Mouse (Mus musculus) MEL (cell line): Measurements from ENCODE around the gene Baiap3. TPM values are rescaled to one million over a fixed set of nuclear protein-coding genes. Genes with fewer than 3 reads are reported as not detected.
A peak's percentile ranks its signal among the peaks of the same experiment; 100 is the strongest.

Source experiments
- DNase-seq: peaks from one replicate; pipeline ENCODE4 v3.0.0; 2011; ENCODE audit warnings: low read depth, low spot score
- H3K27ac ChIP-seq: 2 replicates; pipeline ENCODE4 v1.5.1; 2012; ENCODE audit warnings: low read depth, mild to moderate bottlenecking, control low read depth, low read length, moderate library complexity; ENCODE audit not compliant: control insufficient read depth
- H3K27me3 ChIP-seq, 2 experiments: fragments of 150-350 bp in 1 of 2; sonication (generic) in 1 of 2; 2 replicates each; pipeline ENCODE4 v1.6.1; 2012; ENCODE audit warnings: low read length in 2 of 2, mild to moderate bottlenecking in 2 of 2, improper control_type of control experiment in 1 of 2, moderate library complexity in 1 of 2; ENCODE audit not compliant: insufficient read depth in 2 of 2, control insufficient read depth in 1 of 2
- H3K36me3 ChIP-seq, 2 experiments: 2 replicates each; pipeline ENCODE4 v1.6.1; 2012 to 2014; ENCODE audit warnings: low read length in 2 of 2, improper control_type of control experiment in 1 of 2, inconsistent platforms in 1 of 2, mild to moderate bottlenecking in 1 of 2; ENCODE audit not compliant: insufficient read depth in 2 of 2, control insufficient read depth in 1 of 2
- H3K4me1 ChIP-seq, 2 experiments: fragments of 150-350 bp in 1 of 2; sonication (generic) in 1 of 2; 2 replicates each; pipeline ENCODE4 v1.6.1; 2012; ENCODE audit warnings: low read length in 2 of 2, improper control_type of control experiment in 1 of 2, mild to moderate bottlenecking in 1 of 2; ENCODE audit not compliant: insufficient read depth in 2 of 2, control insufficient read depth in 1 of 2
- H3K4me3 ChIP-seq, 2 experiments: fragments of 150-350 bp in 1 of 2; sonication (generic) in 1 of 2; 2 replicates each; pipeline ENCODE4 v1.5.1; 2012; ENCODE audit warnings: low read depth in 2 of 2, low read length in 2 of 2, mild to moderate bottlenecking in 2 of 2, moderate library complexity in 2 of 2, control low read depth in 1 of 2, improper control_type of control experiment in 1 of 2; ENCODE audit not compliant: control insufficient read depth in 1 of 2, insufficient read depth in 1 of 2
- H3K79me2 ChIP-seq: 2 replicates; pipeline ENCODE4 v1.6.1; 2012; ENCODE audit warnings: mild to moderate bottlenecking, low read length, moderate library complexity; ENCODE audit not compliant: control insufficient read depth, poor library complexity, insufficient read depth
- H3K9ac ChIP-seq: 2 replicates; pipeline ENCODE4 v1.6.1; 2012; ENCODE audit warnings: low read depth, mild to moderate bottlenecking, control low read depth, low read length, moderate library complexity; ENCODE audit not compliant: control insufficient read depth, poor library complexity, severe bottlenecking
- H3K9me3 ChIP-seq: fragments of 150-350 bp; sonication (generic); replicated peaks from 2 replicates; pipeline ENCODE4 v1.6.1; 2012; ENCODE audit warnings: mild to moderate bottlenecking, low read length, improper control_type of control experiment, moderate library complexity; ENCODE audit not compliant: insufficient read depth
- E2F4 ChIP-seq: IDR thresholded peaks from 2 replicates; pipeline ENCODE4 v1.6.1; 2011; ENCODE audit warnings: low read depth, low read length, improper control_type of control experiment, borderline replicate concordance
- ETS1 ChIP-seq: IDR thresholded peaks from 2 replicates; pipeline ENCODE4 v1.6.1; 2012; ENCODE audit warnings: low read depth, mild to moderate bottlenecking, inconsistent platforms, low read length, improper control_type of control experiment, moderate library complexity
- KAT2A ChIP-seq: conservative IDR thresholded peaks from 2 replicates; pipeline ENCODE4 v1.6.1; 2012; ENCODE audit warnings: low read depth, low read length, improper control_type of control experiment, inconsistent platforms
- MAZ ChIP-seq: IDR thresholded peaks from 2 replicates; pipeline ENCODE4 v1.6.1; 2012; ENCODE audit warnings: low read depth, mild to moderate bottlenecking, inconsistent platforms, low read length, improper control_type of control experiment
- MYB ChIP-seq: IDR thresholded peaks from 2 replicates; pipeline ENCODE4 v1.6.1; 2011; ENCODE audit warnings: mild to moderate bottlenecking, low read depth, low read length, improper control_type of control experiment
- MYC ChIP-seq: IDR thresholded peaks from 2 replicates; pipeline ENCODE4 v1.6.1; 2011; ENCODE audit warnings: low read depth, mild to moderate bottlenecking, low read length, improper control_type of control experiment, moderate library complexity
- POLR2A ChIP-seq, 2 experiments: IDR thresholded peaks; 2 replicates each; pipeline ENCODE4 v1.6.1; 2011 to 2012; ENCODE audit warnings: low read length in 2 of 2, mild to moderate bottlenecking in 2 of 2, control low read depth in 1 of 2, improper control_type of control experiment in 1 of 2, low read depth in 1 of 2, moderate library complexity in 1 of 2; ENCODE audit not compliant: control insufficient read depth in 1 of 2, insufficient read depth in 1 of 2, poor library complexity in 1 of 2
- POLR2AphosphoS2 ChIP-seq: IDR thresholded peaks from 2 replicates; pipeline ENCODE4 v1.6.1; 2011; ENCODE audit warnings: low read length, improper control_type of control experiment
- POLR2AphosphoS5 ChIP-seq: IDR thresholded peaks from 2 replicates; pipeline ENCODE4 v1.6.1; 2012; ENCODE audit warnings: low read depth, borderline replicate concordance, mild to moderate bottlenecking, inconsistent platforms, low read length, moderate library complexity, mixed read lengths
- RCOR1 ChIP-seq: IDR thresholded peaks from 2 replicates; pipeline ENCODE4 v1.6.1; 2012; ENCODE audit warnings: low read depth, mild to moderate bottlenecking, inconsistent platforms, low read length, improper control_type of control experiment
- SIN3A ChIP-seq: IDR thresholded peaks from 2 replicates; pipeline ENCODE4 v1.6.1; 2012; ENCODE audit warnings: low read length, improper control_type of control experiment, inconsistent platforms
- UBTF ChIP-seq: IDR thresholded peaks from 2 replicates; pipeline ENCODE4 v1.6.1; 2012; ENCODE audit warnings: low read depth, mild to moderate bottlenecking, inconsistent platforms, low read length, improper control_type of control experiment, moderate library complexity, borderline replicate concordance; ENCODE audit not compliant: insufficient read depth
- USF1 ChIP-seq: IDR thresholded peaks from 2 replicates; pipeline ENCODE4 v1.6.1; 2014; ENCODE audit warnings: low read depth, mild to moderate bottlenecking, inconsistent platforms, low read length, improper control_type of control experiment, moderate library complexity
- USF2 ChIP-seq, 2 experiments: IDR thresholded peaks; 2 replicates each; pipeline ENCODE4 v1.6.1; 2011 to 2012; ENCODE audit warnings: improper control_type of control experiment in 2 of 2, low read length in 2 of 2, borderline replicate concordance in 1 of 2, inconsistent platforms in 1 of 2, low read depth in 1 of 2, mild to moderate bottlenecking in 1 of 2; ENCODE audit not compliant: insufficient read depth in 1 of 2
- ZMIZ1 ChIP-seq: IDR thresholded peaks from 2 replicates; pipeline ENCODE4 v1.6.1; 2012; ENCODE audit warnings: low read depth, mild to moderate bottlenecking, inconsistent platforms, low read length, improper control_type of control experiment, moderate library complexity
- polyA plus RNA-seq, 2 experiments: library from polyadenylated mRNA; stranded (reverse) in 1 of 2; unstranded in 1 of 2; fragments of >175 nt in 1 of 2; fragments of >200 nt in 1 of 2; gene quantifications; 2 replicates each; pipeline versions ENCODE4 v1.2.1 to v1.2.4; 2012; ENCODE audit warnings: low replicate concordance in 2 of 2, low read depth in 1 of 2; ENCODE audit not compliant: insufficient read length in 2 of 2, insufficient read depth in 1 of 2, missing spikeins in 1 of 2
- total RNA-seq: library from RNA; depleted of rRNA; stranded (reverse); fragments of 300-350 nt; gene quantifications from 2 replicates; pipeline ENCODE4 v1.2.3, GENCODE M21; 2012

Baiap3 gene
- total and polyA plus RNA-seq, 3 experiments, result 0.08 to 0.14 TPM; not detected in 1

- DNase-seq, result peak; percentile 27
- peaks cover 0 to 2% of the 10 kb centered on the region in 2 experiments; a peak in 1 of 4 replicates for H3K4me1 ChIP-seq
- H3K9ac ChIP-seq, result no peak overlapping the region
- H3K27ac ChIP-seq, result no peak overlapping the region
- H3K9me3 ChIP-seq, result no peaks in the 10 kb centered on the region
- peaks cover 0 to 1% of the 10 kb centered on the region in 2 experiments; a peak in 1 of 4 replicates for H3K36me3 ChIP-seq
- H3K4me3 ChIP-seq, result no peak overlapping the region
- H3K27me3 ChIP-seq, result no peaks in the 10 kb centered on the region
- TF ChIP-seq RCOR1, result no peak
- TF ChIP-seq MYB, result no peak
- no peak for TF ChIP-seq POLR2A (IDR thresholded peaks at IDR 0.05; ENCODE audit: control insufficient read depth in 1 of 2, insufficient read depth in 1 of 2, low read depth in 1 of 2, low read length in 2 of 2, poor library complexity in 1 of 2)
- TF ChIP-seq ZMIZ1, result no peak
- TF ChIP-seq USF2 (IDR thresholded peaks at IDR 0.05; ENCODE audit: borderline replicate concordance in 1 of 2, insufficient read depth in 1 of 2, low read depth in 1 of 2, low read length in 2 of 2), result no peak
- no peak for TF ChIP-seq E2F4
- TF ChIP-seq USF1, result no peak
- no peaks in the 10 kb centered on the region for H3K79me2 ChIP-seq
These were observed 40.7 kb downstream of the Baiap3 start for GRCm38 (mm10) chr17:25215431-25215830.

- Histone ChIP-seq H3K27me3 (no peaks in the 10 kb centered on the region), H3K36me3 (peaks cover 0 to 6% of the 10 kb centered on the region in 2 experiments; a peak in 1 of 4 replicates), H3K4me3 (no peak overlapping the region), H3K27ac (no peak overlapping the region), H3K9me3 (no peaks in the 10 kb centered on the region), H3K4me1 (no peaks in the 10 kb centered on the region), H3K79me2 (no peaks in the 10 kb centered on the region), H3K9ac (no peak overlapping the region)
- TF ChIP-seq MAZ (no peak), MYC (no peak), MYB (no peak), KAT2A (no peak), USF1 (no peak), RCOR1 (no peak), SIN3A (no peak), UBTF (no peak), ETS1 (no peak), ZMIZ1 (no peak), POLR2AphosphoS2 (no peak), POLR2AphosphoS5 (no peak)
- DNase-seq, result no peak
These were observed 44.5 kb downstream of the Baiap3 start for GRCm38 (mm10) chr17:25211705-25212104.
